Mouse (Mus musculus): ENCODE data around the gene Pou4f1. TPM values are rescaled to one million over a fixed set of nuclear protein-coding genes. Genes with fewer than 3 reads are reported as not detected.

Gene Pou4f1
- total RNA-seq, 2 experiments from 2014 or later: 0.15 to 0.36 TPM

GRCm38 (mm10) chr14:104456976-104457375 is 10.8 kb downstream of the Pou4f1 start:
- DNase-seq: no peak

- peak; percentile 85 for DNase-seq
Measured at GRCm38 (mm10) chr14:104453824-104454223, 14.0 kb downstream of the Pou4f1 start.

GRCm38 (mm10) chr14:104434293-104434692 is 33.5 kb downstream of the Pou4f1 start:
- DNase-seq: no peak

- no peak for DNase-seq
Measured at GRCm38 (mm10) chr14:104430819-104431218, 37.0 kb downstream of the Pou4f1 start.

- no peak for DNase-seq
Measured at GRCm38 (mm10) chr14:104423688-104424470, 43.9 kb downstream of the Pou4f1 start.

Other genes with a start within 250 kb of the Pou4f1 start
- 10 to 100 TPM; 10.4 to 12.0 TPM for gene Rnf219, start 54.6 kb upstream of the Pou4f1 start, total RNA-seq (2021)